ENCODE assay signal across 7 mouse cellular contexts in genomic region chr16:30069950-30070770, GRCm38 (mm10). TPM values are rescaled to one million over a fixed set of nuclear protein-coding genes. Genes with fewer than 3 reads are reported as not detected.
DNase-seq lines count a peak whose midpoint lies in the region; ATAC-seq and TF ChIP-seq lines count a peak whose summit lies in the region.

No protein-coding gene starts in this region.

- peak; percentile 96 for DNase-seq in adrenal gland, adult 2 months
- DNase-seq in embryo, embryonic 11 days = peak; percentile 92
- peak; percentile 85 for DNase-seq in limb, embryonic 14.5 days (ENCODE audit: low spot score)
- DNase-seq in spleen, postnatal 36 days (ENCODE audit: low spot score in 2 of 2) = peak; percentile 74 to 76

- no peaks in the 10 kb centered on the region for H3K9me3 ChIP-seq in intestine, postnatal 0 days (ENCODE audit: control insufficient read depth)
- H3K9me3 ChIP-seq in limb, embryonic 14.5 days (ENCODE audit: control insufficient read depth, low read length) = no peaks in the 10 kb centered on the region
- no peaks in the 10 kb centered on the region for H3K9me3 ChIP-seq in midbrain, embryonic 15.5 days

- peak overlapping the region; percentile 58 for H3K4me3 ChIP-seq in intestine, postnatal 0 days (ENCODE audit: low read depth, low read length)
- H3K4me3 ChIP-seq in limb, embryonic 14.5 days (replicated peaks; ENCODE audit: low read length) = peak overlapping the region; percentile 37
- peak overlapping the region; percentile 45 for H3K4me3 ChIP-seq in midbrain, embryonic 15.5 days

- WGBS in intestine, postnatal 0 days = under 1% methylated on average over 65 of the region's 82 CpGs
- WGBS in limb, embryonic 14.5 days = 2% methylated on average over 58 of the region's 82 CpGs
- under 1% methylated on average over 53 of the region's 82 CpGs for WGBS in midbrain, embryonic 15.5 days

- H3K9ac ChIP-seq in intestine, postnatal 0 days (ENCODE audit: low read depth, low read length) = peak overlapping the region; percentile 77
- H3K9ac ChIP-seq in limb, embryonic 14.5 days (ENCODE audit: low read depth, low read length, severe bottlenecking) = peak overlapping the region; percentile 55
- peak overlapping the region; percentile 48 for H3K9ac ChIP-seq in midbrain, embryonic 15.5 days

- no peaks in the 10 kb centered on the region for H3K4me1 ChIP-seq in intestine, postnatal 0 days (replicated peaks; ENCODE audit: control insufficient read depth, insufficient read depth, low read length)
- peaks cover 23% of the 10 kb centered on the region for H3K4me1 ChIP-seq in limb, embryonic 14.5 days (ENCODE audit: control insufficient read depth, insufficient read depth, low read length)
- H3K4me1 ChIP-seq in midbrain, embryonic 15.5 days = peaks cover 41% of the 10 kb centered on the region

- no peak for TF ChIP-seq CTCF in intestine, postnatal 0 days (IDR thresholded peaks at IDR 0.05; ENCODE audit: low read depth)

- no peaks in the 10 kb centered on the region for H3K27me3 ChIP-seq in intestine, postnatal 0 days (replicated peaks; ENCODE audit: control insufficient read depth, insufficient read depth, low read length)
- H3K27me3 ChIP-seq in limb, embryonic 14.5 days (ENCODE audit: control insufficient read depth, insufficient read depth, low read length) = no peaks in the 10 kb centered on the region
- H3K27me3 ChIP-seq in midbrain, embryonic 15.5 days (replicated peaks) = peaks cover 30% of the 10 kb centered on the region

- H3K36me3 ChIP-seq in intestine, postnatal 0 days (ENCODE audit: control insufficient read depth, insufficient read depth) = no peaks in the 10 kb centered on the region; the same call in 1 of the 2 replicates
- peaks cover 7% of the 10 kb centered on the region for H3K36me3 ChIP-seq in limb, embryonic 14.5 days (ENCODE audit: control insufficient read depth, insufficient read depth, low read length)
- no peaks in the 10 kb centered on the region for H3K36me3 ChIP-seq in midbrain, embryonic 15.5 days (replicated peaks)

- 0 out of 2 replicates have a peak, but pooled peaks have one; percentile 10 for TF ChIP-seq POLR2A in limb, embryonic 14.5 days (IDR thresholded peaks at IDR 0.05; ENCODE audit: borderline replicate concordance, extremely low read depth, insufficient read depth, insufficient read length)

- H3K4me2 ChIP-seq in intestine, postnatal 0 days (replicated peaks; ENCODE audit: low read depth) = peak overlapping the region; percentile 97
- peak overlapping the region; percentile 82 for H3K4me2 ChIP-seq in limb, embryonic 14.5 days (replicated peaks; ENCODE audit: low read depth, low read length, severe bottlenecking)
- peak overlapping the region; percentile 94 for H3K4me2 ChIP-seq in midbrain, embryonic 15.5 days

- H3K27ac ChIP-seq in intestine, postnatal 0 days (ENCODE audit: low read depth, low read length) = peak overlapping the region; percentile 95
- H3K27ac ChIP-seq in limb, embryonic 14.5 days (replicated peaks; ENCODE audit: low read depth, low read length) = peak overlapping the region; percentile 87
- H3K27ac ChIP-seq in midbrain, embryonic 15.5 days = peak overlapping the region; percentile 70

- ATAC-seq in granulocyte monocyte progenitor cell, adult 5-6 weeks (replicated peaks; ENCODE audit: poor library complexity, severe bottlenecking) = peak; percentile 34
- peak; percentile 79 for ATAC-seq in intestine, postnatal 0 days
- peak; percentile 77 for ATAC-seq in limb, embryonic 14.5 days (ENCODE audit: low FRiP score, low read depth)
- peak; percentile 56 for ATAC-seq in midbrain, embryonic 15.5 days (replicated peaks)

RNA-seq across cellular contexts. Expression of gene Hes1, which starts 6.0 kb away (rescaled TPM):
- total RNA-seq in adrenal gland, adult 2 months (2021) = 10 to 100 TPM; 13.3 to 40.9 TPM
- polyA plus RNA-seq in adrenal gland, adult 2 months (2012; rRNA removed) = 199 and 336 TPM in 2 replicates
- not detected in 2 replicates for total RNA-seq in granulocyte monocyte progenitor cell, adult 5-6 weeks (2014; fragmentation: Nextera tagmentation)
- not detected in 2 replicates for total RNA-seq in granulocyte monocyte progenitor cell, adult 5-6 weeks (2017)
- 44.0 and 52.9 TPM in 2 replicates for polyA plus RNA-seq in intestine, postnatal 0 days (2015; fragmentation: Nextera tagmentation; extraction: Ambion mirVana)
- 143 and 188 TPM in 2 replicates for polyA plus RNA-seq in limb, embryonic 14.5 days (2012; rRNA removed)
- 71.9 and 73.4 TPM in 2 replicates for polyA plus RNA-seq in limb, embryonic 14.5 days (2014; fragmentation: Nextera tagmentation; extraction: Ambion mirVana)
- 11.1 and 12.4 TPM in 2 replicates for polyA plus RNA-seq in midbrain, embryonic 15.5 days (2015; fragmentation: Nextera tagmentation; extraction: Ambion mirVana)

Comparison
In these comparisons a context has a peak if more than half of its experiments do, and no peak if none do; other contexts are left out.
1. Peak in every context shown above with its lines: DNase-seq, ATAC-seq, H3K4me3 ChIP-seq and H3K27ac ChIP-seq.